Mouse (Mus musculus) left cerebral cortex, adult 9 months (tissue): Measurements from ENCODE around the gene Fndc3a.

ENCODE experiments used
- DNase-seq, 2 experiments: peaks; one replicate each; pipeline ENCODE4 v3.0.0; 2022; ENCODE audit warnings: low spot score in 2 of 2

Fndc3a gene

GRCm38 (mm10) chr14:72671911-72672310 lies 37.9 kb downstream of the Fndc3a start:
- no peak for DNase-seq

DNA sequence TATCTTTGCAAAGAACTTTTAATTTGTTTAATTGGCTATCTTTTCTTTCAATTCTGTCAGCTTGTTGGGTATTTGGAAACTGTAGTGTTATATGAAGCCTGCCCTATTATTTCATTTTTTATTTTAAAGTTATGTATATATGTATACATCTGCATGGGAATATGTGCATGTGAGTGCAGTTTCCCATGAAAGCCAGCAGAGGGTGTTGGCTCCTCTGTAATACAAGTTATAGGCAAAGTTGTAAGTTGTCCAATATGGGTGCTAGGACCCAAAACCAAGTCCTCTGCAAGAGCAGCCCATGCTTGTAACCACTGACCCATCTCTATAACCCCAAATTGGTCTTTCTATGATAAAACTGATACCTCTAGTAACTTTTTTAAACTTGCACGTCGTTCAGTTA lies 38.8 kb downstream of the Fndc3a start:
- DNase-seq, result no peak

DNA sequence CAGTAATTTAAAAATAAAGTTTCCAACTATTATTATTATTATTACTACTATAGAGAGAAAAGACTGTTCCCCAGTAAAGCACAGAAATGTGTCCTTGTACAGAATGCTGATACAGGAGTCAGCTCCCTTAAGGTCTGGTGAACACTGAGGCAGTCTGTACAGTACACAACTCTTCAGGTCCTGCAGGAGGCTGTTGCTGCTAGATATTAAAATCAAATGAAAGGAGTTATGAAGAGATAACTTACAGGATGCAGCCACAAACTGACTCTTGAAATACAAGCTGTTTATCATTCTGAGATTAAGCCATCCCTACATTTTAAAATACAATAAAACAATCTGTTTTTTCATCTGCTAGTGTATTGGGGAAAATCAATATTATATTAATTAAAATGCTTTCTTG lies 60.5 kb downstream of the Fndc3a start:
- DNase-seq, result no peak

- DNase-seq, result no peak
Measured at GRCm38 (mm10) chr14:72645512-72645911, 64.3 kb downstream of the Fndc3a start.

DNA sequence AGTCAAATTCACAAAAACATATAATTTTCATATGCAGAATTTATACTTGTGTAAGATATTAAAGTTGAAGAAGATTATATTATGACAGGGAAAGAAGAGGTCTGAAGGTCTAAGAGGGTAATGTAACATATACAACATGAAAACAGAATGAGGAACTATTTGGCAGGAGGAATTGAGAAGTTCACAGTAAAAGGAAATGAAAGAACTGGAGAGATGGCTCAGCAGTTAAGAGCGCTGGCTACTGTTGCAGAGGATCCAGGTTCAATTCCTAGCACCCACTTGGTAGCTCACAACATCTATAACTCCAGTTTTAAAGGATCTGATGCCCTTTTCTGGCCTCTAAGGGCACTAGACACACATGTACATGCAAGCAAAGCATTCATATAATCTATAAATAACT lies 65.2 kb downstream of the Fndc3a start:
- no peak for DNase-seq

- no peak for DNase-seq
Measured at GRCm38 (mm10) chr14:72638507-72638906, 71.3 kb downstream of the Fndc3a start.

DNA sequence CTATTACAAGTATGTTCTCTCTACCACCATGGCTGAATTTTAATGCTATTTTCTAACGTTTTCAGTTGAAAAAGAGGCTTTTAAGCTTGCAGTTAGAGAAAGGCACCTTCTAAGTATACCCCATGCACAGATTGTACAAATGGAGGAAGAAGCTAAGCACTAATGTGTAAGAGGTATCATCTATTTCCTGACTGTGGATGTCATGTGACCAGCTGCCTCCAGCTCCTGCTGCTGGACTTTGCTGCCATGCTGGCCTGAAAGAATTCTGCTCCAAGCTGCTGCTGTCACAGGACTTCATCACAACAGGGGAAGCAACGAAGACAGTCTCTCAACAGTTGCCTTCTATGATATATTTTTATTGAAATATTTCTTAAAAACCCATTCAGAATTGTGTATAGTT lies 76.2 kb downstream of the Fndc3a start:
- DNase-seq, result no peak

DNA sequence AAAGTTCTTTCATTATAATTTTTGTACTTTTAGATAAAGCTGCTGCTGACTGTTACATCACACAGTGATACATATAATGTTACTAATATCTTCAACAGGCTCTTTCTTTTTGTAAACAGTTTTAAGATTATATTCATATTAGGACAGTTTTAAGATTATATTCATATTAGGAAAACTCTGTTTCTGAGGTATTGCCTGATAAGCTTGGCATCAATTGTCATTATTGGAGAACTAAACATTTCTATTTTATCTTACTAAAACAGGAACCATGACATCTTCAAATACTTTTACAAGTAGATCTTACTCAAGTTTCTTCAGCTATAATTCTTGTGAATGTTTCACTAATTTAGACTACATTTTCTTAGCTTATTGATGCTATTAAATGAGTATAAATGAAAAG lies 84.4 kb downstream of the Fndc3a start:
- no peak for DNase-seq

- DNase-seq, result no peak
Measured at GRCm38 (mm10) chr14:72604077-72604476, 105.7 kb downstream of the Fndc3a start.

GRCm38 (mm10) chr14:72603194-72603521 lies 106.6 kb downstream of the Fndc3a start:
- DNase-seq, result no peak

DNA sequence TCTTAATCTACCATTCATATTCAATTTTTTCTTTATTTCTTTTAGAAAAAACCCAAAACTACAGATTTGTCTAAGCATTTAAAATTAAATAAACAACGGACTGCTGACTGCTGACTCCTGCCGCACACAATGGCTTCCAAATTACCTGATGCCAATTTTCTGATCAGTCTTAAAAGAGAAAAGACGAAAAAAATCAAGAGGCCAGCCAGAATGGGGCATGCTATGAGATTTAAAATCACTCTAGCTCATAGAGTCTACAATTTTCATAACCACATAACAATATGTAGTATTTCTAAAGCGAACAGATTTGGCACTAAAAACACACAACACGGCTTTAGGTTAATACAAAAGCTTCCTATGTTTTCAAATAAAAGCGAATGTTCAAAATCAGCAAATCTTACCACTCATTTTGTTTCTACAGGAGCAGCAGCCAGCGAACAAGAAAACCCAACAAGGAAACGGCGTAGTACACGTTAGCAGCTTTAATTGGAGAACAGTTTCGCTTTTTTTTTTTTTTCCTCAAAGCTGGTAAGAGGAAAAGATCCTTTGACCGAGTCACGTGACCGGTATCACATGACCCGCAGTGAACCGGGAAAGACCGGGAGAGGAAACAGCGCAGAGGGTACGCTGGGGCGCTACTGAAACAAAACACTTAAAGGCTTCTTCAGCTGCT lies 107.1 kb downstream of the Fndc3a start:
- peak; percentile 52 to 91 for DNase-seq

- no peak for DNase-seq
Measured at GRCm38 (mm10) chr14:72601381-72602305, 108.2 kb downstream of the Fndc3a start.

- DNase-seq, result no peak
Measured at GRCm38 (mm10) chr14:72600375-72600774, 109.4 kb downstream of the Fndc3a start.

GRCm38 (mm10) chr14:72598976-72599740 lies 110.6 kb downstream of the Fndc3a start:
- no peak for DNase-seq

GRCm38 (mm10) chr14:72594191-72594590 lies 115.6 kb downstream of the Fndc3a start:
- no peak for DNase-seq

- DNase-seq, result no peak
Measured at GRCm38 (mm10) chr14:72589415-72589814, 120.4 kb downstream of the Fndc3a start.

DNA sequence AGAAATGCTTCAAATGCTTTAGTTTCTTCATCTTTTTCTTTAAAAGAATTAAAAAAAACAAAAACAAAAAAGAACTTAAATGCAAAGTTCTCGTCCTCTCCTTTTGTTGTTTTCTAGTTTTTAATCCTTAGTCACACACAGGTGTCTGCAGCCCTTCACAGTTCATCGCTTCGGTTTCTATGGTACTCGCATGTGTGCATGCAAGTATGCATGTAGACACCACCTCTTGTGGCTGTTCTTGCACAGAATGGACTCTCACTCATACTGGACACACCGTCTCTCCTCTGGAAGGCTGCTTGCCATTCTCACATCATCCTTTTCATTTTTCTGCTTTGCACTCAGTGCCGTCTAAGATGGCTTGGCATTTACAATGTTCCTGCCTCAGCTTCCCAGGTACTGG lies 126.8 kb downstream of the Fndc3a start:
- no peak for DNase-seq

DNA sequence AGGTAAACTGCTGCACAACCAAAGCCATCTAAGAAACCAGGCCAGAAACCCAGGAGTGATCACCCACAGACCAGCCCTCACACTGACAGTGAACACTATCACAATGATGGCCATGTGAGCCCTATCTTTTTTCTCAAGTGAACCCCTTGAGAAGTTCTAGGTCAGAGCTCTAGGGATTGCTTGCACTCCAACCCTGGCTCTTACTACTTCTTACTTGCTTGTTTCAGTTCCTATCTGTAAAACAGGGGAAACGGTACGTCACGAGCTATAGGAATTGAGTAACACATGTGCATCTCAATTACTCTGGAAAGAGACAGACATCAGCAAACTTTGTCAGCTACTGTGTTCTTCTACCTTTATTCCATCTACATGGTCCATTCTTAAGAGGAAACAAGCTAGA lies 128.8 kb downstream of the Fndc3a start:
- no peak for DNase-seq

DNA sequence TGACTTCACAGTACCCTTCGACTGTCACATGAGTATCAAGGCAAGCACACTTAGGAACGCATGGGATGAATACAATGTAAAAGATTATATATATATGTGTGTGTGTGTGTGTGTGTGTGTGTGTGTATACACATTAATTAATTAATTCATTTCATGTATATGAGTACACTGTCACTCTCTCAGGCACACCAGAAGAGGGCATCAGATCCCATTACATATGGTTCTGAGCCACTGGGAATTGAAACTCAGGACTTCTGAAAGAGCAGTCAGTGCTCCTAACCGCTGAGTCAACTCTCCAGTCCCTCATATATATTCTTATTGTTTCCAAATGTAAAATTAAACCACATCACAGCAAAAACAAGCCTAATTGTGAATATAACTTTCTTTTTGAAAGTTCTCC lies 133.5 kb downstream of the Fndc3a start:
- DNase-seq, result no peak

DNA sequence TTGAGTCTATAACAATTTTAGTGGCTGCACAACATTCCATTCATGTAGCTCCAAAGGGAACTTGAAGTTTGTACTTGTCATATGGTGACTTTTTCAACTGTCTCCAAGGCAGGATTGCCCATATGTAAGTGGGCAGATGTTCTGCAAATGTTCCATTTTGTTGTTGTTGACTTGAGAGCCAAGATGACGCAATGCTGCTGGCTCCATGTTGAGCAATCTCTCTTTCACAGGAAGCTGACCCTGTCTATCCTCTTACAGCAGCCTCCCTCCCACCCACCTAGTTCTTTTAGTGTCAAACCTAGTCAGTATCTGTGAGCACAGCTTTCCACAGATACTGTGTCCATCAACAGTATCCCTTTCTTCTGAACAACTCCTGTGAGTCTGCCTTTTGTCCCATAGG lies 145.9 kb downstream of the Fndc3a start:
- DNase-seq, result no peak

DNA sequence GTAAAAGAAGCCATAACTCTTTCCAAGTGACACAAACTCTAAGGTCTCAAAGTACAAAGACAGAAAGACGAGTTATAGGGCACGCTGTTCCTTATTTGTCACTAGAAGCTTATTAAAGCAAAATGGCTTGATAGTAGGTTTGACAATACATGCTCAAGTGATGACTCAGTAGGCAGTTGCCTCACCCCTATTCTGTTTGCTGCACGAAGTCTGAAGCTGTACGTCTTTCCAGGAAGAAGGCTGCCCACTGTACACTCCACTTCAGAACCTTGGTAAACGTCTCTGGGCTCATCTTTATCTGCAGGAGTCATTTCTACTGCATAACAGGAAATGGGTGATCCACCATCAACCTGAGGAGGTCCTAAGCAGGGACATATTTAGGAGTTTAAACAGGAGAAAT lies 151.0 kb downstream of the Fndc3a start:
- no peak for DNase-seq

DNA sequence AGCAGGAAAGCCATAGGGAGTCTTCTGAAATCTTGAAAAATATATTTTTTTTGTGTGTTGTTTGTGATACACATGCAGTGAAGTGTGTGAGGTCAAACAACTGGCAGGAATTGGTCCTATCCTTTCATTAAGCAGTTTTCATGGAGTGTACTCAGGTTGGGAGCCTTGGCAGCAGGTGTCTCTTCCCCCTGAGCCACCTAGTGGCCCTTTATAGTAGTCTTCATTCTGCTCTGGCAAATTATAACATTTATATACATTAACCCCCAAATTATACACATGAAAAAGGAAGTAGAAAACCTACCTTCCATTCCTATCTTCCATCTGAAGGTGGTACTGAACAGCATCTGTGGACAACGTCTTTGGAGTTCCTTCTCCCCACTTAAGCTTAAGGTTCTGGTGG lies 154.0 kb downstream of the Fndc3a start:
- DNase-seq, result no peak
